Comparison of ENCODE assay signal across 10 mouse cellular contexts in genomic region chr17:8807345-8807744, GRCm38 (mm10).
DNase-seq lines count a peak whose midpoint lies in the region; ATAC-seq and TF ChIP-seq lines count a peak whose summit lies in the region.
"Had no signal": no experiment of that assay in that cellular context is flagged by ENCODE, and none has a peak within 500 bp of the region (broad histone marks: within the 10 kb centered on the region; RNA-seq: fewer than 3 reads in every experiment).

No protein-coding gene starts in this region.

- no peak for ATAC-seq in lung, embryonic 14.5 days (ENCODE audit: insufficient read depth)

- no peaks in the 10 kb centered on the region for H3K36me3 ChIP-seq in lung, embryonic 14.5 days (ENCODE audit: insufficient read depth)
- no peaks in the 10 kb centered on the region for H3K36me3 ChIP-seq in embryonic facial prominence, embryonic 10.5 days (replicated peaks)
- H3K36me3 ChIP-seq: heart, embryonic 15.5 days; neural tube, embryonic 12.5 days had no signal

- no peak for TF ChIP-seq POLR2A in cerebellum, adult 2 months (IDR thresholded peaks at IDR 0.05; ENCODE audit: borderline replicate concordance, insufficient read depth, low read length)

- H3K27ac ChIP-seq in cerebellum, adult 2 months (ENCODE audit: insufficient read depth, low read length), result no peak overlapping the region
- no peak overlapping the region for H3K27ac ChIP-seq in lung, embryonic 14.5 days (ENCODE audit: low read depth)
- no peak overlapping the region for H3K27ac ChIP-seq in embryonic facial prominence, embryonic 10.5 days (replicated peaks)
- H3K27ac ChIP-seq: heart, embryonic 15.5 days; neural tube, embryonic 12.5 days had no signal

- no peak for DNase-seq in cerebellum, adult 2 months
- no peak for DNase-seq in cerebellum, adult 11-12 months
- peak; percentile 71 for DNase-seq in lung, embryonic 14.5 days
- no peak for DNase-seq in lung, adult 18-20 months
- DNase-seq in embryonic facial prominence, embryonic 10.5 days (ENCODE audit: low spot score), result peak; percentile 53
- DNase-seq in retina, postnatal 1 day, result peak; percentile 81
- no peak for DNase-seq in layer of hippocampus, adult 9-10 months (ENCODE audit: low spot score)
- DNase-seq in adipocyte (ENCODE audit: low spot score), result no peak

- peak; percentile 68 for TF ChIP-seq CTCF in cerebellum, adult 2 months (IDR thresholded peaks at IDR 0.05; ENCODE audit: borderline replicate concordance, insufficient read depth, low read depth, low read length)
- peak; percentile 86 for TF ChIP-seq CTCF in lung, embryonic 14.5 days (IDR thresholded peaks at IDR 0.05; ENCODE audit: low read depth)

- no peaks in the 10 kb centered on the region for H3K27me3 ChIP-seq in cerebellum, adult 2 months (ENCODE audit: control insufficient read depth, insufficient read depth, low read length)
- peaks cover 16% of the 10 kb centered on the region for H3K27me3 ChIP-seq in lung, embryonic 14.5 days (ENCODE audit: insufficient read depth, low read length)
- peaks cover 65% of the 10 kb centered on the region for H3K27me3 ChIP-seq in embryonic facial prominence, embryonic 10.5 days (replicated peaks; ENCODE audit: low read depth, poor library complexity, severe bottlenecking)

- no peak overlapping the region for H3K9ac ChIP-seq in lung, embryonic 14.5 days
- H3K9ac ChIP-seq: heart, embryonic 15.5 days; neural tube, embryonic 12.5 days had no signal

- no peaks in the 10 kb centered on the region for H3K9me3 ChIP-seq in lung, embryonic 14.5 days (ENCODE audit: low read depth, low read length)
- no peaks in the 10 kb centered on the region for H3K9me3 ChIP-seq in embryonic facial prominence, embryonic 10.5 days
- H3K9me3 ChIP-seq: heart, embryonic 15.5 days; neural tube, embryonic 12.5 days had no signal

- no peak overlapping the region for H3K4me3 ChIP-seq in cerebellum, adult 2 months (replicated peaks; ENCODE audit: insufficient read depth, low read depth, low read length)
- H3K4me3 ChIP-seq in lung, embryonic 14.5 days (ENCODE audit: low read depth, low read length), result no peak overlapping the region
- H3K4me3 ChIP-seq in embryonic facial prominence, embryonic 10.5 days, result no peak overlapping the region
- H3K4me3 ChIP-seq: heart, embryonic 15.5 days; neural tube, embryonic 12.5 days had no signal

- peaks cover 21% of the 10 kb centered on the region for H3K4me1 ChIP-seq in cerebellum, adult 2 months (ENCODE audit: control insufficient read depth, insufficient read depth, low read length)
- H3K4me1 ChIP-seq in lung, embryonic 14.5 days (ENCODE audit: insufficient read depth), result 0 out of 2 replicates have a peak, but pooled peaks cover 12% of the 10 kb centered on the region
- peaks cover 26% of the 10 kb centered on the region for H3K4me1 ChIP-seq in embryonic facial prominence, embryonic 10.5 days

- H3K4me2 ChIP-seq in lung, embryonic 14.5 days, result no peak overlapping the region
- H3K4me2 ChIP-seq: heart, embryonic 15.5 days; neural tube, embryonic 12.5 days had no signal

- WGBS in cerebellum, adult 2 months, result 65% methylated on average over 3 of the region's 3 CpGs
- 46% methylated on average over 3 of the region's 3 CpGs for WGBS in lung, embryonic 14.5 days
- WGBS in embryonic facial prominence, embryonic 10.5 days, result 44% methylated on average over 3 of the region's 3 CpGs

Comparison
In these comparisons a context has a peak if more than half of its experiments do, and no peak if none do; other contexts are left out.
1. DNase-seq: peak in lung, embryonic 14.5 days (single experiment), embryonic facial prominence, embryonic 10.5 days (single experiment) and retina, postnatal 1 day (single experiment); none in cerebellum, adult 2 months (0 of 2), cerebellum, adult 11-12 months (single experiment), lung, adult 18-20 months (0 of 2), layer of hippocampus, adult 9-10 months (single experiment) and adipocyte (single experiment).